Mouse (Mus musculus): Measurements from ENCODE around the gene Nkx1-1.
A peak's percentile ranks its signal among the peaks of the same experiment; 100 is the strongest.

Gene Nkx1-1

DNA sequence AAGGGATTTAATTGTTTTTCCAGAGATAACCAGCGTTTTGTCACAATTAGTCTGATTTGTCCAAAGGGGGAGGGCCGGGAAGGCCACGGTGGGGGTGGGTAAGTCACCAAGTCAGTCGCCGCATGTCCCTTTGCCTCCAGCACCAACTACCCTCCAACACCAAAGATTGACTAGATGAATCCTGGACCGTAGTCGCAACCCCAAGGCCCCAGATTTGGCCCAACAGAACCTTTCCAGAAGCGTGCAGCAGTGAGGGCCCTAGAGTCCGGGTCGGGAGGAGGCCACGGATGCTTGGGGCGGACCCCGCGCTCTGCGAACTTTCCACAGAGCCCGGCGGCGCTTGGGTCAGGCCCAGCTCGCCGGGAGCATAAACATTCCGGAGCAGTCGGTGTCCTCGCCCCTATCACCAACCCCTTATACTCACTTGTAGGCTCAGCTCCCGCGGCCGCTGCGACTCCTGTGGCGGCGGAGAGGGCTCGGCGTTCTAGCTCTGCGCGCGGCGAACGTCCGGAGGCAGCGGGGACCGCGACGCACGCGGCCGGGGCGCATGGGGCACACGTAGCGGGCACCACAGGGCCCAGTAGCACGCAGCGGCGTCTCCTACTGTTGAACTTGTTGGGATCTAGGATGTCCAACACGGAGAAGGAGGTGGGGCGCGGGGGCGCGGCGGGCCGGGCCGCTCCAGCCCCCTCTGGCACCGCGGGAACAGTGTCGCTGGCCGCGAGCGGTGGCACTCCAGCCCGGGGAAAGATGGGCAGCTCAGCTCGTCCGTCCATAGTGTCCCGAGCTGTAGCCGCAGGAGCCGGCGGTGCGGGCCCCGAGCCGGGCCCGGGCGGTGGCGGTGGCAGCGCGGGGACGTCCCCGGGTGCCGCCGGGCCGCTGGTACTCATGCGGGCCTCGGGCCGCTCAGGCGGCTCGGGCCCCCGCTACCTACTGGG, at the start of gene Nkx1-1:
Nkx1-1 (minus strand) TSS at position 776 of the 938 bp plus-strand sequence.
- DNase-seq (ENCODE audit: low spot score in 2 of 2) = no peak

DNA sequence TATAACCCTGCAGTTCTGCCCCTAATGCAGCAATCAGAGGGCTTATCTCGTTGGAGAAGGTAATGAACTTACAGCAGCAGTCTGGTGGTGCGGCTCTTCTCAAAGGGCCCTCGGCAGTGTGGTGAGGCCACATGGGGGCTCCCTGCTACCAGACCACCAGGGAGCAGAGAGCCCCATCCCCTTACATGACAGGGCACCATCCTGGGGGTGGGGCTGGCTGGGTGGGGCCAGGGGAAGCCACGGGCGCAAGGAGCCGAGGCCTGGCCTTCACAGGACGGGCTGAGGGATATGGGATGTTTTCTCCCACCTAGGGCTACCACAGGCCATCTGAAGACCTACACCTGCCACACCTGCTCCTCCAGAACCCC, 47.5 kb upstream of the Nkx1-1 start:
- DNase-seq (ENCODE audit: low spot score in 2 of 2) = no peak

DNA sequence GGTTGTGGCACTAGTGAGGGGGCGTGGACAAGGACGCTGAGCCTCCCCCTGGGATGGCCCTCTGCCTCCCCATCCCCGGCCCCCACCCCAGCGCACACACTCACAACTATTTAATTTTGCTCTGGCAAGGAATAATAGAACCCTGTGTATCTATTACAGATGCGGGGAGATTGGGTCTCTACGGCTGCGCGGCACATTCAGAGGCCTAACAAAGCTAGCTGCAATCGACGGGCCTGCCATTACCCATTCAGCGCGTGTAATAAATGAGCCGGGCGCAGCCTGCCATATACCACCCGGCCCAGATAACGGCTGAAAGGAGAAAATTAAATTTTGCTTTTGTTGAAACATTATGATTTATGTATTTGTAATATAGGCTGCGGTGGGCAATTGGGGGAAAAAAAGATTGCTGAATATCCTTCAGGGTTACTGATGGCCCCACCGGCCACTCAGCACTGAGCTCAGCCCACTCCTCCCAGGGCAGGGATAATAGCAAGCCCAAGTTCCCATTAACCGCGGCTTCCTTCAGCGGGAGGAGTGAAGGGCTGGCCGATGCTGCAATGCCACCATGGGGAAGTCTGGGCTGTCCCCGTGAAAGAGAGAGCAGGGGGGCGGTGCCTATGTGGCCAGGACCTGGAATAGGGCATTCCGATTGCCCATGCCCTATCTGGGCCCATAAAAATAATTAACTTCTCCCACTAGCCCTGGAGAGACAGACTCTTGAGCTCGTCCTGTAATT, 47.0 kb upstream of the Nkx1-1 start:
- no peak for DNase-seq (ENCODE audit: low spot score in 2 of 2)

DNA sequence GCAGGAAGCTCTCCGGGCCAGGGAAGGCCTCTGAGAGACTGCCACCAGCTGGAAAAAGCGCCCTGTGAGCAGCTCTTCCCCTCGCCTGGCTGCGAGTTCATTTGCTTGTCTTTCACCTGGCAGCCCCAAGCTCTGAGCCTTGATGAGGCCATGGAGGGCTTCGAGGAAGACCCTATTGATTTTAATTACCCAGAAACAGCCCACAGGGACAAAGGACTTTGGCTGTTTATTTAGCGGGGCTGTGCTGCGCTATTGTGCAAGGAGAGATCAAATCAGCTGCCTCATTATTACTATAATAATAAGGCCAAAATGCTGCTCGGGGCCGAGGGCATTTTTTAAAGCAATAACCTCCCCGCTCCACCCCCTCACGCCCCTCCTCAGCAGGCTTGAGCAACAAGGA, 31.7 kb upstream of the Nkx1-1 start:
- no peak for DNase-seq (ENCODE audit: low spot score in 2 of 2)

DNA sequence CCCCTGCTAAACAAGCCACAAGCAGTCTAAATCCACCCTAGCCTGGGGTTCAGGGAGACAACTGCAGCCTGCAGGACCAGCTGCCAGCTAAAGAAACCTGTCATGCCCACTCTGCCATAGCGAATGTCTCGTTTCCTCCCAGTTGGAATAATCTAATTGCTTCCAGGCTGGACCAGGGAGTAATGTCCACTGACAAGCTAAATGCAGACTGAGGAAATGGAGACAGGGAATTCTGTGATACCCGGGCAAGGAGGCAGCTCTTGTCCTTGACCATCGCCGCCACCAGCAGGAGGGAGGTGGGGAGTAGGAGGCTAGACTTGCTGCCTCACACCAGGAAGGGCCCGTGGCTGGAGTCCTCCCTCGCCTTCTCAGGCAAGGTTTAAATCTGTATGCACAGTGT, 30.6 kb upstream of the Nkx1-1 start:
- DNase-seq (ENCODE audit: low spot score in 2 of 2) = no peak

DNA sequence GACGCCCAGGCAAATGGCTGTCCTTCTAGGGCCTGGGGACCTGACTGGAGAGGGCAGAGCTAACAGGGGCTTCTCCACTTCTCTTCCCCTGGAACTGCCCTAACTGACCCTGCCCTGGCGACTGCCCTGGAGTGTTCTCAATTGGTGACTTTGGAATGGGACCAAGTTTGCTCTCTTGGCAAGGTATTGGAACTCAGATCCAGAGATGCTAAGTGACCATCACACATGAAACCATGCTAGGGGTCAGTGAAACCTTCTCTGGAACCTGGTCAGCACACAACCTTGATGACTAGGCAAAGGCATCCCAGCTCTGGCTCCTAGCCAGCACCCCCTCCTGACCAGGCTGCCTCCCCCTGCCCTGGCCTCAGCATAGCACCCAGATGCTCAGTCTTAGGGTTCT, 25.3 kb upstream of the Nkx1-1 start:
- DNase-seq (ENCODE audit: low spot score in 2 of 2) = no peak

DNA sequence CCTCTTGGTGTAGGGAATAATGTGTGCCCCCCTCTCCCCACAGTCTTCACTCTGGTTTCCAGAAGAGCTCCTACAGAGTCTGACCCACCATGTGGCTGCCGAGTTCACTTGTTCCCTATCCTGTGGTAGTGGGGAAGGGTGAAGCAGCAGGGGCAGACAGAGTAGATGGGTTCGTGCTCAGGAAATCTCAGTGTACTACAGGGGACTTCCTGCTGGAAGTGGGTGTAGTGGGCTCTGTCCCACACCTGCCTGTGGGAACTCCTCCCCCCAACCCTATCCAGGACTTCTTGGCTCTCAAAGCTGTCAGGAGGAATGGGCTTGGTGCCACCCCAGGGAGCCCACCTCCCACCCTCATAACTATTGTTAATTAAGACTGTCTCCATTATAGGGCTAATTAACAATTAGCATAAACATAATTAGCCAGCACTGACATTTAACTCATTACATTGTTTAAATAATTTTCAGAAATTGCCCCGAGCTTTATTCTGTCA, 24.4 kb upstream of the Nkx1-1 start:
- DNase-seq (ENCODE audit: low spot score in 2 of 2) = no peak

DNA sequence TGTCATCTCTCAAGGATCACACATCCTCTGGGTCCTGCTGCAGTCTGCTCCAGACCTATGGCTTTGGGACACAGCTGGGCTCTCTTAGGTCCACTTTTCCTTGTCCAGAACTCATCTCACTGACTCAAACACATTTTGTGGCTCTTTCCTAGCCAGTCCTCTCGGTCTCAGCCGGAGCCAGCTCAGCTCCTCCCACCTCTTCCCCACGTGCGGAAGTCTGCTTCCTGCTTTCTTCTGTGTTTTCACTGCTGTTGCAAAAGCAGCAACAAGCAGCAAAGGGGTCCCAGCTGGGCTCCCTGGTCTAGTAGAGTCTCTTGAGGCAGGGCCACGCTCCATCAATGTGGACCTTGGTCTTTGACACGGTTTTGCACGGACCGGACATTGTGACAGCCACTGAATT, 22.0 kb upstream of the Nkx1-1 start:
- DNase-seq (ENCODE audit: low spot score in 2 of 2) = no peak

DNA sequence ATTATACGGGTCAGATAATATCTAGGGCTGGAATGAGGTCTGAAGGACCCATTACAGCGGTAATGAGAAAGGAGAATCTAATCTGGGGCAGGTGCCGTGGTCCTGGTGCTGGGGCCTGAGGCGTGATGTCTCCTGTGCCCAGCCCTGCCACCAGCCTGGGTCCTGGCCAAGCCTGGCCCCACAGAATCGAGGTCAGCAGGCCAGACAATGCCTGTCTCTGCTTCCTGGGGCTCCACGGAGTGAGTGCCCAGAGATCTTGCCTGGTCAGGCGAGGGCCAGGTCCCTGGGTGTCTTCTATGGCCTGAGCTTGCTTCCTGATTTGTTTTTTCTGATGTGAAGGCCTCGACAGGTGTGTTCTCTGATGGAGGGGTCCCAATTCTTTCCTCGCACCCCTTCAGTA, 10.0 kb upstream of the Nkx1-1 start:
- DNase-seq (ENCODE audit: low spot score in 2 of 2) = no peak

DNA sequence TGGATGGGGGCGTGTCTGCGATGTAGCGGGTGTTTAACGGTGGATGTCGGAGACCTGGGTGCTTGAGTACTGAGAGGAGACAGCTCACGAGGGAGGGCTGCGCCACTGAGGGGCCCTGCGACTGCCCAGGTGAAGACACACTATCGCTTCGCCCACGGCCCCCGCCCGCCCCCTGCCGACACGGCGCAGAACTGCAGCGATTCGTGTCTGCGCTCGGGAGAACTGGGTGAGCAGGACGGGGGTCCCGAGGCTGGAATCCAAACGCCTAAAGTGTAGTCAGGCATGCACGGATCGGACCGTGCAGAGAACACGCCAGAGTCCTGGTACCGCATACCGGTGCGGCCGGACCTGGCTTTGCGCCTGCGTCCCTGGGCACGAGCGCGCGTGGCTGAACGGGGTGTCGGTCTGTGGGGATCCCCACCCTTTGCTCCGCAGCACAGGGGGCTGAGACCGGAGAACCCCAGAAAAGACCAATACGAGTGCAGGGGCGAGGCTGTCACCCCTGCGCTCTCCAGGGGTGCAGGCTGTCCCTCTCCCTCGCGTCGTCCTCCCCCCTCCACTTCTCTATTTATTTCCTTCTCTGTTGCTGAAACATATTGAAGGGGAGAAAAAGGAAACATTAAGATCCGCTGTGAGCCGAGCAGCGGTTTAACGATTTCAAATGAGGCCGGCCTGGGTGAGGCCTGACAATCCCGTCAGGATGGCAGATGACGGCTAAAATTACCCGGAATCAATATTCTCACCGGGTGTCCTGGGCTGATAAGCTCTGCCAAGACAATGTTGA, 9.3 kb upstream of the Nkx1-1 start:
- no peak for DNase-seq (ENCODE audit: low spot score in 2 of 2)

DNA sequence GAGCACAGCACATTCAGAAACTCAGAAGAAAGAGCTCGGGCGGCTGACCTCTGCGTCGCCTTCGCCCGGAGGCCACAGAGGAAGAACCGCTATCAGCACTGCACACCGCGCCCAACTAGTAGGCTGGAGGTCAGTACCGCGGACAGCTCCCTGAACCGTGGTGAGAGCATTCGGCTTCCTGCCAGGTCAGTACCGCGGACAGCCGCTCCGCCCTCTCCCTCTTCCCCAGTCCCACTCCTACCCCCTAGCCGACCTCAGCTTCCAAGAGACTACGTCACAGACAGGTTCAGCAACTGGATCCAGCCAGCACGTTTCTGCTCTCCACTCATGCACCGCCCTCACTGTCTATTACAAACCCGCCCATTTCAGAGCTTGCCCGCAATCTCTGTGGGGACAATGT, 4.4 kb upstream of the Nkx1-1 start:
- peak in 1 of 2 experiments; percentile 12 for DNase-seq (ENCODE audit: low spot score in 2 of 2)

DNA sequence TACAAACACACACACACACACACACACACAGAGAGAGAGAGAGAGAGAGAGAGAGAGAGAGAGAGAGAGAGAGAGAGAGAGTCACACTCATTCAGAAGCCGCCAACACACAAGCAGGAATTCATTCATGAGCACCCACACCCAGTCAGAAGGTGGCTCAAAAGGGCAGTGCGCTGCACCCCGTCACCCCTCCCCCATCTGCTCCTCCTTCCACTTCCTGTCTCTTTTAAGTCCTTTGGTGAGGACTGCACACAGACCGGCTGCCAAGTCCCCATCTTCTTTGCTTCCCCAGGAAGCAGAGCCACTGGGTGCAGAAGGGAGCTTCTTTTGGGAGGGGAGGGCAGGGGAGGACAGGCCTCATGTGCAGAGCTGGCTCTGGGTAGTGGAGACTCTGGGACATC, 2.2 kb upstream of the Nkx1-1 start:
- DNase-seq (ENCODE audit: low spot score in 2 of 2) = no peak

DNA sequence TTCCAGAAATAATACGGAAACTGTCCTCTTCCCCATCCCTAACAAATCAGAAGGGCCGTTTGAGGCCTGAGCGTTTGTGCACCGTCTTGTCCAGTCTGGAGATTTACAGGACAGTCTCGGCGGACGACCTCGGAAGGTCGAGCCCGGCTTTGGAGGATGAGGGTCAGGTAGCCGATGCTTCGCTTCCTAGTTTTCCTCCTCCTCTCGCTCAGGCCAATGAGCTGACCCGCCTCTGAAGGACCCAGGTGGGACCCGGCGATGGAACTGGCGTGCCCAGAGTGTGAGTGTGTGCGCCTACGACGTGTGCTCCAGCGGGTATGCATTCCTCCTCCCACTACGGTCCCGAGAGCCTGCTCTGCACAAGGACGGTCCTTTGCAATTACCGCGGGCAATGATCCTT, 1.4 kb upstream of the Nkx1-1 start:
- no peak for DNase-seq (ENCODE audit: low spot score in 2 of 2)

DNA sequence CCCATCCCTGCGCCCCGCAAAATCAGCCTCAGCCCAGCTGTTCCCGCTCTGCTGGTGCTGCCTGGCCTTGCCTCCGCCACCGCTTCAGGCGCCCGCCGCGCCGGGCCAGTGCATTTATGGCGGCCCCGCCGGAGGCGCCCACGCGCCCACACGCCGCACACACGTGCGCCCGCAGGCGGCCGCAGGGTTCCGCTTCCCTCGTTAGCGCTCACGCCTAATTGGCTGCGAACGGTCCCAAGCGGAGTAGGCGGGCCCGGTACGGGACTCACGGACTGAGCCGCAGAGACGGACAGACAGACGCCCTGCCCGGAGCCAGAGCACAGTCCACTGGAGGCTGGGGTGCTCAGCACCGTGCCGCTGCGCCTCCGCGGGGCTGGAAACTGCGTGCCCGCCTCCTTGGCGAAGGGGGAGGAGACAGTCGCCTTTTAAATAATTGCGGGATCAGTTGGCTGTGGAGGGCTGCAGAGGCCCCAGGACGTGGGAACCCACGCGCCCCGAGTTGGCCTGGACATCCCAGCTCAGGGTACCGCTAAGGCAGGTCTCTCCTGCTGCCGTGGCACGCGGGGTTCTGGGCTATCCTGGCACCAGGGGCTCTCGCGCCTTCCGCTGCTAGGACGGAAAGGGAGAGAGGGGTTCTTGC, 485 bp upstream of the Nkx1-1 start:
- DNase-seq (ENCODE audit: low spot score in 2 of 2) = no peak

DNA sequence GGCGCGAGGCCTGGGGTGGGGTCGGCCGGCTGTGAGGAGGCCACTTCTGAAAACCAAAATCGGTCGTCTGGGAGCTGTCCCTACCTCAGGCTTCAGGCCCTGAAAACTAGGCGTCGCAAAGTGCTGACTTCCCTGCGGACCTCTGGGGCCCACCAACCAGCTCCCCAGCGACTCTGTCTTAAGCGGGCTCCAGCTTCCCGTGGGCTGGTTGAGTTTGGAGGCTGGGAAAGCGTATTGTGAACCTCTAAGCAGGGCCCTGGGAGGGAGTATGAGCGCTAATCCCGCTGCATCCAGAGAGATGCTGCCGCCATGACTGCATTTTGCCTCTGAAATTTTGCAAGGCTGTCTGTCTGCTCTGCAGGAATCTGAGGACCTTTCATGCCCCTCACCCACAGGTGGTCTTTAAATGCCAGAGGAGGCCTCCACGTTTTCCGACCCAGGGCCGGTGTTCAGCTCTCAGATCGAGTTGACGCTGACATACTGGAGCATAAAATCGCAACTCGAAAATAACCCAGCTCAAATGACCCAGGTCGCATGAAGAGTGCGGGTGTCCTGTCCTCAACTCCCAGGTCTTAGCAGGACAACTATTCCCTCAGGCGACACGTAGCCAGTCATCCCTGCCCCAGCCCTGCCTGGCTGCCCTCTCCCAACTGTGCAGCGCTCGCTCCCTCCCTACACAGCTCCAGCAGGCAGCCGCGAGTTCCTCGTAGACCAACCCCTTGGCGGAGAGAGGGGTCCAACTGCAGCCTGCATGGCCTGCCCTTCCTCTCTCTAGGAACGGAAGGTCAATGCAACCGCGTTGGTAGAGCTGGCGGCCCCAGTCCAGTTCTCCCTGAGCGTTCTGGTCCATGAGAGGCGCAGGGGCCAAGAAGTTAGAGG, 1.5 kb downstream of the Nkx1-1 start:
- no peak for DNase-seq (ENCODE audit: low spot score in 2 of 2)

DNA sequence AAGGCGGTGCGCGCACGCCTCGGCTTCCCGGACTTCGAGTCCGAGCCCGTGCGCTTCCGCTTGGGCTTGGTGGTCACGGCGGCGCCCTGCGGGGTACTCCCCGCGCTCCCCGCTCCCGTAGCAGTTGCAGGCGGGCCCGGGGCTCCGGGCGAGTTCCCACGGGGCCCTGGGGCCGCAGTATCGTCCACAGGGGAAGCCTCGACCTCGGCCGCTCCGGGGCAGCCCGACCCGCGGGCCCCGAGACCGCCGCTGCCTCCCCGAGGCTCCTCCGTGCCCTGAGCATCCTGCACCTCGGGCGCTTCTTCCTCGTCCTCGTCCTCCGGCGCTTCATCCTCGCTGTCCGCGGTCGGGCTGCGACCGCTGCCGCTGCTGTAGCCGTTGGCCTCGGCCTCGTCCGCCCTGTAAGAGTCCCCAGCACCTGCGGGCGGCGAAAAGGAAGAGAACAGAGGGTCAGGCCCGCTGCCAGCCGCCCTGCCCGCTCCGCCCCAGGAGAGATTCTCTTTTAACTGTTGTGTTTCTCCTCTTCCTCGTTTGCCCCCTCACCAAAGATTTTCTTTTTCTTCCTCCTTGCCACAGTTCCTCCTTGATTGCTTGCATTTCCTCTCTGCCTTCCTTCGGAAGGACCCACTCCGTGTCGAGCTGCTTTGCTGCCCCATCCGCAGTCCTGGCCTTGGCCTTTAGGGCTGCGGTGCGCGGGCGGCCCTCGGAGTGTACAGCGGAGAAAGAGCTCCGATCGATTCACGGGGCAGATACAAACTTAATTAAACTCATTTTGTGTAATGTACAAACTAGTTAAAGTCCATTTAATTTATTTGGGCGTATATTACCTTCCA, 2.4 kb downstream of the Nkx1-1 start:
- no peak for DNase-seq (ENCODE audit: low spot score in 2 of 2)

DNA sequence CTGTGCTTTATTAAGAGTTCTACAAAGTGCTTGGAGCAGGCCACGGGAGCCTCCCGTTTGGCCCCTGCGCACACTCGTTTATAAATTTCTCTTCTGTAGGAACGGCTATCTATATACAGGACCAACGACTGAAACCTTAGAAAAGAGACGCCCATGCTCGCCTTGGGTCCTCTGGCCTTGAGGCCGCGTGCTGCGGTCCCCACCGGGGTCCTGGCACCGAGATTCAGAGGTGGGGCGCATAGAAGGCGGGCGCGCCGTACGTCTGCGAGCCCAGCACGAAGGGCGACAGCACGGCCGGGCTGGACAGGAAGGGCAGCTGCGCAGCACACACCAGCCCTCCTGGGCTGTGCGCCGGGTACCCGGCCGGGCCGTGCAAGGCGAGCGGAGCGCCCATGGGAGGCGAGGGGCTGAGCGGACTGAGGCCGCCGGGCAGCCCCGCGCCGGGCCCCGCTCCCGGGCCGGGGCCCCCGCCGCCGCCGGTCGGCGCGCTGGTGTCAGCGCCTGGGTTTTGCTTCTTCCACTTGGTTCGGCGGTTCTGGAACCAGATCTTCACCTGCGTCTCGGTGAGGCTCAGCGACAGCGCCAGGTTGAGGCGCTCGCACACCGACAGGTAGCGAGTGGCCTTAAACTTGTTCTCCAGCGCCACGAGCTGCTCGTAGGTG, 3.1 kb downstream of the Nkx1-1 start:
- no peak for DNase-seq (ENCODE audit: low spot score in 2 of 2)

DNA sequence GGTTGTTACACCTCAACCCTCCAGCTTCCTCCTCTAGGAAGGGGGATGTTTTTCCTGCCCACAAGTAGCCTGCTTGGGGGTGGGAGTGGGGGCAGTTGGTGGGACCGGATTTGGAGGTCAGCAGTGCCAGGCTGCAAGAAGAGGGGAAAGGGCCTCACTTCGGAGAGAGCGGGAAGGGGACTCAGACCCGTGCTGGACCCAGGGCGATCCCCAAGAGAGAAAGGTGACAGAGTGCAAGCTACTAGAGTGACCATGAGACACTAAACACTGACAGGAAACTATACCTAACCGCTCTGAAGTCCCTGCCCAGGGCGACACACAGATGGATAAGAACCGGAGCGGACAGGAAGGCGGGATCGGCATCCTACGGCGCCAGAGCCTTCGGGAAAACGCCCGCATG, 3.7 kb downstream of the Nkx1-1 start:
- DNase-seq (ENCODE audit: low spot score in 2 of 2) = no peak

DNA sequence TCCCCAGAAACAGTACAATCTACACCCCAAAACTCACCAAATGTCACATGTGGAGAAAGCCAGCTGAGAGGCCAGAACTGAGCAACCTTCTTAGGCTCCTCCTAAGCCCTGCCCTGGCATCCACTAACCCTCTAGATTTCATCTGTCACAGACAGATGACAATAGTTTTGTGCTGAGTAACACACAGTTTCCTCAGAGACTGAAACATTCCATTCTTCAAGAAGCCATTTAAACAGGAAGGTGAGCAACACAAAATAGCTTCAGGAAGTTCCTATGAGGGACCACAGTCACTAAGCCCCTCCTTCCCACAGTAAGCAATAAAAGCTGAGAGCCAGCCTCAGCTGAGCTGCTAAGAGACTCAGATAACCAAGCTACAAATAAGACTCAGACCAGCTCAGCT, 6.3 kb downstream of the Nkx1-1 start:
- DNase-seq (ENCODE audit: low spot score in 2 of 2) = no peak
